Mouse (Mus musculus): ENCODE results near the gene Selenoo.

DNA sequence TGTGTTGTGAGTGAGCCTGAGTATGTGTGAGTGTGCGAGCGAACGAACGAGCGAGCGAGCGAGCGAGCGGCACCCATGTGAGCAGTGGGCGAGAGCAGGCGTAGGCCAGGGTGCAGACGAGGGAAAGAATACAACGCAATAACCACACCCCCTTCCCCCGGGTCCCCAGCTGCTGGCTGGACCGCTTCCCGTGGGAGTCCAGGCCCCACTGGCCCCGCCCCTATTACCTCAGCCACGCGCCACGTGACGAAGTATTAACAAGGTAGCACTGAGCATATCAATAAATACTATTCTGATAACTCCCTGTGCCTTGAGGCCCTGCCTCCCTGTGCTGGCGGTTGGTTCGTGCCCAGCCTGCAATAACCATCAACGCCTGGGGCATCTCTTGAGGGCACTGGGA lies 18.3 kb upstream of the Selenoo start:
- TF ChIP-seq CTCF (IDR thresholded peaks at IDR 0.05; ENCODE audit: low read depth) (no peak), EP300 (optimal IDR thresholded peaks at IDR 0.05) (no peak)

All from stomach, postnatal 0 days (tissue).